Mouse (Mus musculus) stomach, postnatal 0 days (tissue): ENCODE data around the gene AC109138.7.

Experiments used
- CTCF ChIP-seq: IDR thresholded peaks from 2 replicates; pipeline ENCODE4 v1.5.1; 2016; ENCODE audit warnings: antibody characterized with exemption, low read depth, mild to moderate bottlenecking, moderate library complexity
- EP300 ChIP-seq: optimal IDR thresholded peaks from 2 replicates; pipeline ENCODE3; 2016; ENCODE audit warnings: antibody characterized with exemption

GRCm38 (mm10) chr19:4227446-4227845 is 13.3 kb downstream of the AC109138.7 start:
- no peak for TF ChIP-seq CTCF
- TF ChIP-seq EP300 = no peak
